Mouse (Mus musculus): ENCODE results near the gene Klf11. TPM values are rescaled to one million over a fixed set of nuclear protein-coding genes. Genes with fewer than 3 reads are reported as not detected.
"Not testable (repeated sequence)": the region's sequence is repeated elsewhere in the genome, so short reads cannot be mapped to it uniquely, and the experiment has no call there.

The Klf11 gene
- polyA plus RNA-seq, 2 experiments, result 12.1 to 13.3 TPM

GRCm38 (mm10) chr12:24630220-24630619, 20.9 kb upstream of the Klf11 start:
- no peak for ATAC-seq (ENCODE audit: low FRiP score, low read depth)
- WGBS, result 80% methylated on average over 1 of the region's 1 CpGs

DNA sequence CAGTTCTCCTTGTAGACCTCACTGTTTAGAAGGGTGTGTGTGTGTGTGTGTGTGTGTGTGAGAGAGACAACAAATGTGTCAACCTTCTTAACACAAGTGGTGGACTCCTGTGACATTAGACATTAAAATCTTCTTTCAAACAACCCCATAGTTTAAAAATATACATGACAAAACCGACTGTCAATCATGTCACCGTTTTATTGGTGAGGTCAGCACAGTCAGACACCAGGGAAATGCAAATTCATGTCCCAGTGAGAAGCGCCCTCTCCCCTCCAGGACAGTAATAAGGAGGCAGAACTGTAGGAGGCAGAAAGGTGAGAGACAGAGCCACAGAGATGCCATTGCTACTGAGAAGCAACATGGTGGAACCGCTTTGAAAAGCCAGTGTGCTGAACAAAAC, 18.7 kb upstream of the Klf11 start:
- no peaks in the 10 kb centered on the region for H3K36me3 ChIP-seq (ENCODE audit: control insufficient read depth, insufficient read depth, low read length)
- no peak for ATAC-seq (ENCODE audit: low FRiP score, low read depth)
- no peaks in the 10 kb centered on the region for H3K4me1 ChIP-seq (ENCODE audit: control insufficient read depth, insufficient read depth, low read length)
- no peaks in the 10 kb centered on the region for H3K27me3 ChIP-seq (ENCODE audit: control insufficient read depth, insufficient read depth, low read length)
- no peak for DNase-seq (ENCODE audit: low spot score)
- WGBS, result 62% methylated on average over 4 of the region's 4 CpGs
- H3K4me2 ChIP-seq (replicated peaks; ENCODE audit: low read depth, low read length, severe bottlenecking), result no peak overlapping the region
- no peaks in the 10 kb centered on the region for H3K9me3 ChIP-seq (ENCODE audit: control insufficient read depth, low read length)
- no peak for TF ChIP-seq POLR2A (IDR thresholded peaks at IDR 0.05; ENCODE audit: borderline replicate concordance, extremely low read depth, insufficient read depth, insufficient read length)
- H3K9ac ChIP-seq (ENCODE audit: low read depth, low read length, severe bottlenecking), result no peak overlapping the region
- H3K4me3 ChIP-seq (replicated peaks; ENCODE audit: low read length), result no peak overlapping the region
- H3K27ac ChIP-seq (replicated peaks; ENCODE audit: low read depth, low read length), result no peak overlapping the region

More at GRCm38 (mm10) chr12:24630220-24630619, 20.9 kb upstream of the Klf11 start:
- DNase-seq (ENCODE audit: low spot score), result no peak
- Histone ChIP-seq H3K4me1 (ENCODE audit: control insufficient read depth, insufficient read depth, low read length) (no peaks in the 10 kb centered on the region), H3K27ac (replicated peaks; ENCODE audit: low read depth, low read length) (no peak overlapping the region), H3K36me3 (ENCODE audit: control insufficient read depth, insufficient read depth, low read length) (no peaks in the 10 kb centered on the region), H3K9me3 (ENCODE audit: control insufficient read depth, low read length) (no peaks in the 10 kb centered on the region), H3K9ac (ENCODE audit: low read depth, low read length, severe bottlenecking) (no peak overlapping the region), H3K4me3 (replicated peaks; ENCODE audit: low read length) (no peak overlapping the region), H3K4me2 (replicated peaks; ENCODE audit: low read depth, low read length, severe bottlenecking) (no peak overlapping the region), H3K27me3 (ENCODE audit: control insufficient read depth, insufficient read depth, low read length) (no peaks in the 10 kb centered on the region)
- TF ChIP-seq POLR2A (IDR thresholded peaks at IDR 0.05; ENCODE audit: borderline replicate concordance, extremely low read depth, insufficient read depth, insufficient read length), result no peak

GRCm38 (mm10) chr12:24633753-24634191, 17.3 kb upstream of the Klf11 start:
- ATAC-seq (ENCODE audit: low FRiP score, low read depth) (no peak), DNase-seq (ENCODE audit: low spot score) (no peak)
- no peaks in the 10 kb centered on the region for H3K36me3 ChIP-seq (ENCODE audit: control insufficient read depth, insufficient read depth, low read length)
- H3K9me3 ChIP-seq (ENCODE audit: control insufficient read depth, low read length), result no peaks in the 10 kb centered on the region
- no peaks in the 10 kb centered on the region for H3K4me1 ChIP-seq (ENCODE audit: control insufficient read depth, insufficient read depth, low read length)
- WGBS, result 67% methylated on average over 1 of the region's 1 CpGs
- H3K27me3 ChIP-seq (ENCODE audit: control insufficient read depth, insufficient read depth, low read length), result no peaks in the 10 kb centered on the region
- H3K9ac ChIP-seq (ENCODE audit: low read depth, low read length, severe bottlenecking), result no peak overlapping the region
- no peak overlapping the region for H3K4me3 ChIP-seq (replicated peaks; ENCODE audit: low read length)
- no peak for TF ChIP-seq POLR2A (IDR thresholded peaks at IDR 0.05; ENCODE audit: borderline replicate concordance, extremely low read depth, insufficient read depth, insufficient read length)
- no peak overlapping the region for H3K27ac ChIP-seq (replicated peaks; ENCODE audit: low read depth, low read length)
- H3K4me2 ChIP-seq (replicated peaks; ENCODE audit: low read depth, low read length, severe bottlenecking), result no peak overlapping the region

DNA sequence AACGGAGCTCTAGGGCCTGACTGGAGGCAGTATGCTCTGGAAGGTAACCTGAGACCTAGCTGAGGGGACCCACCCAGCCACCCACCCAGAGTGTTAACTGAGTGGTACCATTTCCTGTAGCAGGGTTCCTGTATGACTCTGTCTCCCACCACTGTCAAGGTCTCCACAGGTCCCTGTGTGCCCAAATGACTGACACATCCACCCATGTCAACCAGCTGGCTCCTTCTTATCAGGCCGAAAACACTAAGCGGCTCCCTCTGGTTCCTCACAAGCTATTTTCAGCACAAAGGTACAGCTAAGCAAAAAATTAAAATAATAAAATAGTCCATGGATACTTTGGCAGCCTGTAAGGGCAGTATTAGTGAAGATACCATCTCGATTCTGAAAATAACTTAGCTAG, 16.9 kb upstream of the Klf11 start:
- no peak overlapping the region for H3K4me2 ChIP-seq (replicated peaks; ENCODE audit: low read depth, low read length, severe bottlenecking)
- H3K27me3 ChIP-seq (ENCODE audit: control insufficient read depth, insufficient read depth, low read length), result no peaks in the 10 kb centered on the region
- DNase-seq (ENCODE audit: low spot score), result no peak
- TF ChIP-seq POLR2A (IDR thresholded peaks at IDR 0.05; ENCODE audit: borderline replicate concordance, extremely low read depth, insufficient read depth, insufficient read length), result no peak
- no peaks in the 10 kb centered on the region for H3K9me3 ChIP-seq (ENCODE audit: control insufficient read depth, low read length)
- no peaks in the 10 kb centered on the region for H3K4me1 ChIP-seq (ENCODE audit: control insufficient read depth, insufficient read depth, low read length)
- no peak overlapping the region for H3K4me3 ChIP-seq (replicated peaks; ENCODE audit: low read length)
- 68% methylated on average over 4 of the region's 4 CpGs for WGBS
- ATAC-seq (ENCODE audit: low FRiP score, low read depth), result no peak
- H3K36me3 ChIP-seq (ENCODE audit: control insufficient read depth, insufficient read depth, low read length), result no peaks in the 10 kb centered on the region
- H3K27ac ChIP-seq (replicated peaks; ENCODE audit: low read depth, low read length), result no peak overlapping the region
- no peak overlapping the region for H3K9ac ChIP-seq (ENCODE audit: low read depth, low read length, severe bottlenecking)

DNA sequence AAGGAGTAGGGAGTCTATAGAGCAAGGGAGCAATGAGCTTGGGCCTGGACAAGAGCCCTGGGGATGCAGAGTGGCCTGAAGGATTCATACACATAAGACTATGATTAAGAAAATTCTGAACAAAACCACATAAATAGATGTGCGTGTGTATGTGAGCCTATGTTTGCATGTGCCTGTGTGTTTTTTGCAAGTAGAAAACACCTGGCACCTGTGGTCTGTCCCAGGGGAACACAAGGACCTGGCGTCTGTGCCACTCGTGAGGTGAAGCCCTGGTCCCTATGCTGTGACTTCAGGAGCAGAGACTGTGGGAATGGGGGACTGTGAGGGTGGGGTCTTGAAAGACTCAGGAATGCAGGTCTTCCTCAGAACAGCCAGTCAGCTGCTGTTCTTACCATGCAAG, 16.4 kb upstream of the Klf11 start:
- Histone ChIP-seq H3K4me2 (replicated peaks; ENCODE audit: low read depth, low read length, severe bottlenecking) (no peak overlapping the region), H3K9me3 (ENCODE audit: control insufficient read depth, low read length) (no peaks in the 10 kb centered on the region), H3K27ac (replicated peaks; ENCODE audit: low read depth, low read length) (no peak overlapping the region), H3K27me3 (ENCODE audit: control insufficient read depth, insufficient read depth, low read length) (no peaks in the 10 kb centered on the region), H3K36me3 (ENCODE audit: control insufficient read depth, insufficient read depth, low read length) (no peaks in the 10 kb centered on the region), H3K9ac (ENCODE audit: low read depth, low read length, severe bottlenecking) (no peak overlapping the region), H3K4me1 (ENCODE audit: control insufficient read depth, insufficient read depth, low read length) (no peaks in the 10 kb centered on the region), H3K4me3 (replicated peaks; ENCODE audit: low read length) (no peak overlapping the region)
- ATAC-seq (ENCODE audit: low FRiP score, low read depth), result no peak
- no peak for TF ChIP-seq POLR2A (IDR thresholded peaks at IDR 0.05; ENCODE audit: borderline replicate concordance, extremely low read depth, insufficient read depth, insufficient read length)
- WGBS, result 74% methylated on average over 3 of the region's 3 CpGs
- DNase-seq (ENCODE audit: low spot score), result no peak

DNA sequence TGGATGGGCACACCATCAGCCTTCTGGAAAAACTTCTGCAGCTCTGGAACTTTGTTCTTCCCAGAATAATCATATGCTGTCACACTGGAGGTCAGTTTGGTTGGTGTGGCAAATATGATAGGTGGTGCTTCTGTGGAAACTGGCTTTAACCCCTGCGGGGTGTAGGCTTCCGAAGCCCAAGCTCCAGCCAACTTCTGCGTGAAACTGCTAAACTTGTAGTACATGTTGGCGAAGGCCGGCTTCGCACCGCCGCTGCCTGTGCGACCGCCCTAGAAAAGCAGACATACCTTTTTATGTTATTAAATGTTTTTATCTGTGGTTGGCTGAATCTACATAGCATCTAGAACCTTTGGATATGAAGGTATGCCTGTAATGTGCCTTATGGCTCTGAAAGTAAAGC, 12.3 kb upstream of the Klf11 start:
- not testable (repeated sequence) for H3K27me3 ChIP-seq (ENCODE audit: control insufficient read depth, insufficient read depth, low read length); ATAC-seq (ENCODE audit: low FRiP score, low read depth); H3K4me1 ChIP-seq (ENCODE audit: control insufficient read depth, insufficient read depth, low read length); H3K36me3 ChIP-seq (ENCODE audit: control insufficient read depth, insufficient read depth, low read length); H3K9me3 ChIP-seq (ENCODE audit: control insufficient read depth, low read length); DNase-seq (ENCODE audit: low spot score); H3K4me2 ChIP-seq (replicated peaks; ENCODE audit: low read depth, low read length, severe bottlenecking); H3K27ac ChIP-seq (replicated peaks; ENCODE audit: low read depth, low read length); H3K4me3 ChIP-seq (replicated peaks; ENCODE audit: low read length); H3K9ac ChIP-seq (ENCODE audit: low read depth, low read length, severe bottlenecking)
- WGBS, result 95% methylated on average over 10 of the region's 10 CpGs

All from limb, embryonic 14.5 days (tissue).